Mouse (Mus musculus): ENCODE measurements around the gene Gm11937.
"Not testable (repeated sequence)": the region's sequence is repeated elsewhere in the genome, so short reads cannot be mapped to it uniquely, and the experiment has no call there.

Gm11937 gene

GRCm38 (mm10) chr11:99610089-99610488 is at the start of gene Gm11937:
Gene Gm11937, minus strand, starts transcription at chr11:99610189.
- DNase-seq (ENCODE audit: extremely low spot score, low spot score): not testable (repeated sequence)

GRCm38 (mm10) chr11:99659256-99659655 is 49.3 kb upstream of the Gm11937 start:
- DNase-seq (ENCODE audit: extremely low spot score, low spot score): no peak

- DNase-seq (ENCODE audit: extremely low spot score, low spot score): not testable (repeated sequence)
Observed at GRCm38 (mm10) chr11:99658467-99659010, 48.5 kb upstream of the Gm11937 start, which contains the start of gene Gm11563. Gene Gm11563, minus strand, starts transcription at chr11:99658960.

- no peak for DNase-seq (ENCODE audit: extremely low spot score, low spot score)
Observed at GRCm38 (mm10) chr11:99657051-99657450, 47.1 kb upstream of the Gm11937 start.

GRCm38 (mm10) chr11:99650136-99650535 is 40.1 kb upstream of the Gm11937 start, which contains the start of gene Gm11555:
Gene Gm11555, minus strand, starts transcription at chr11:99650236.
- no peak for DNase-seq (ENCODE audit: extremely low spot score, low spot score)

GRCm38 (mm10) chr11:99646444-99646843 is 36.5 kb upstream of the Gm11937 start:
- no peak for DNase-seq (ENCODE audit: extremely low spot score, low spot score)

GRCm38 (mm10) chr11:99644351-99644750 is 34.4 kb upstream of the Gm11937 start:
- no peak for DNase-seq (ENCODE audit: extremely low spot score, low spot score)

GRCm38 (mm10) chr11:99643635-99644139 is 33.7 kb upstream of the Gm11937 start, which contains the start of gene Krtap4-7:
Gene Krtap4-7, minus strand, starts transcription at chr11:99644089.
- not testable (repeated sequence) for DNase-seq (ENCODE audit: extremely low spot score, low spot score)

GRCm38 (mm10) chr11:99640926-99641325 is 30.9 kb upstream of the Gm11937 start:
- no peak for DNase-seq (ENCODE audit: extremely low spot score, low spot score)

- DNase-seq (ENCODE audit: extremely low spot score, low spot score): no peak
Observed at GRCm38 (mm10) chr11:99637086-99637485, 27.1 kb upstream of the Gm11937 start.

GRCm38 (mm10) chr11:99634653-99635134 is 24.7 kb upstream of the Gm11937 start, which contains the start of gene Krtap4-2:
Gene Krtap4-2, minus strand, starts transcription at chr11:99635084.
- DNase-seq (ENCODE audit: extremely low spot score, low spot score): no peak

- no peak for DNase-seq (ENCODE audit: extremely low spot score, low spot score)
Observed at GRCm38 (mm10) chr11:99633293-99633692, 23.3 kb upstream of the Gm11937 start.

GRCm38 (mm10) chr11:99630890-99631289 is 20.9 kb upstream of the Gm11937 start:
- no peak for DNase-seq (ENCODE audit: extremely low spot score, low spot score)

- DNase-seq (ENCODE audit: extremely low spot score, low spot score): no peak
Observed at GRCm38 (mm10) chr11:99628138-99628537, 18.1 kb upstream of the Gm11937 start, which contains the start of gene Krtap4-1. Gene Krtap4-1, minus strand, starts transcription at chr11:99628238.

- DNase-seq (ENCODE audit: extremely low spot score, low spot score): no peak
Observed at GRCm38 (mm10) chr11:99620335-99620734, 10.3 kb upstream of the Gm11937 start, which contains the start of gene Gm11562. Gene Gm11562, minus strand, starts transcription at chr11:99620435.

GRCm38 (mm10) chr11:99614796-99615363 is 4.9 kb upstream of the Gm11937 start, which contains the start of gene Krtap2-4:
Gene Krtap2-4, minus strand, starts transcription at chr11:99614846.
- DNase-seq (ENCODE audit: extremely low spot score, low spot score): no peak

- DNase-seq (ENCODE audit: extremely low spot score, low spot score): no peak
Observed at GRCm38 (mm10) chr11:99609126-99609525, 863 bp downstream of the Gm11937 start.

GRCm38 (mm10) chr11:99603208-99603607 is 6.8 kb downstream of the Gm11937 start, which contains the start of gene Gm11938:
Gene Gm11938, minus strand, starts transcription at chr11:99603308.
- not testable (repeated sequence) for DNase-seq (ENCODE audit: extremely low spot score, low spot score)

- not testable (repeated sequence) for DNase-seq (ENCODE audit: extremely low spot score, low spot score)
Observed at GRCm38 (mm10) chr11:99597742-99598141, 12.2 kb downstream of the Gm11937 start, which contains the start of gene Krtap9-3. Gene Krtap9-3, minus strand, starts transcription at chr11:99598105.

GRCm38 (mm10) chr11:99590981-99591380 is 19.0 kb downstream of the Gm11937 start, which contains the start of gene Krtap1-3:
Gene Krtap1-3, minus strand, starts transcription at chr11:99591339.
- DNase-seq (ENCODE audit: extremely low spot score, low spot score): no peak

- no peak for DNase-seq (ENCODE audit: extremely low spot score, low spot score)
Observed at GRCm38 (mm10) chr11:99585096-99585495, 24.9 kb downstream of the Gm11937 start.

GRCm38 (mm10) chr11:99583245-99583704 is 26.7 kb downstream of the Gm11937 start, which contains the start of gene Krtap1-4:
Gene Krtap1-4, minus strand, starts transcription at chr11:99583654.
- no peak for DNase-seq (ENCODE audit: extremely low spot score, low spot score)

All from neural tube, embryonic 10.5 days (tissue).